Comparison of ENCODE assay signal across 13 mouse cellular contexts in the genomic region with DNA sequence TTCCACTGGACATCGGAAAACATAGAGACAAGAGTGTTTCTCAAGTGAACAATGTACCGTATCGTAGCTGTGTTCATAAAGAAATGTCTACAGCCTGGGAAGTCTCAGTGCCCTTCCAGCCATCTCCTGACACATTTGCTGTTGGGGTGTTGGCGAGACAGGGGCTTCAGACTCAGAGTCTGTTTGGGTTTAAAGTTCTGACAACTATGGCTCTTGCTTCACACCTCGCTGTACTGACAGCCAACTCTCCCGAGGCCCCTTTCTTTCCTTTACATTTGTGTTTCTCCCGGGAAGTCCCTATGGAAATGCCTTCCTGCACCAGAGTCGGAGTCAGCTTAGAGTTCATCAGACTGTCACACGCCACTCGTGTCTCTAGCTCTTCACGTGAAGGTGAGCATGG. TPM values are rescaled to one million over a fixed set of nuclear protein-coding genes. Genes with fewer than 3 reads are reported as not detected.
"Had no signal": no experiment of that assay in that cellular context is flagged by ENCODE, and none has a peak within 500 bp of the region (broad histone marks: within the 10 kb centered on the region; RNA-seq: fewer than 3 reads in every experiment).

No protein-coding gene starts in this region.

- H3K4me2 ChIP-seq: midbrain, embryonic 13.5 days; neural tube, embryonic 15.5 days had no signal

- H3K36me3 ChIP-seq: midbrain, embryonic 13.5 days; neural tube, embryonic 15.5 days had no signal

- H3K4me3 ChIP-seq: left cerebral cortex, adult 2 months; midbrain, embryonic 13.5 days; myocyte; neural tube, embryonic 15.5 days had no signal

- ATAC-seq: inflammation-experienced regulatory T-cells, adult 6 months had no signal

- H3K9ac ChIP-seq: liver, embryonic 14.5 days; midbrain, embryonic 13.5 days; neural tube, embryonic 15.5 days had no signal

- H3K27me3 ChIP-seq: midbrain, embryonic 13.5 days; neural tube, embryonic 15.5 days had no signal

- DNase-seq: kidney, adult 8-10 months; kidney, postnatal 25 days; lung, adult 18-20 months; right cerebral cortex, adult 18-20 months; right cerebral cortex, postnatal 25 days; thymus, postnatal 36 days had no signal

- H3K9me3 ChIP-seq: midbrain, embryonic 13.5 days; neural tube, embryonic 15.5 days had no signal

- H3K27ac ChIP-seq: left cerebral cortex, adult 2 months; liver, embryonic 14.5 days; midbrain, embryonic 13.5 days; neural tube, embryonic 15.5 days had no signal

- H3K4me1 ChIP-seq: midbrain, embryonic 13.5 days; neural tube, embryonic 15.5 days had no signal

RNA-seq across cellular contexts. Expression of gene F2rl2, which starts 50.9 kb away (rescaled TPM):
- total RNA-seq: liver, adult 2 months had no signal
